Mouse (Mus musculus) MEL (cell line): ENCODE data around the gene Gm48551.

Experiments
- CTCF ChIP-seq, 3 experiments: IDR thresholded peaks in 2 of 3; conservative IDR thresholded peaks in 1 of 3; 2 replicates each; pipeline ENCODE4 v1.5.1; 2011 to 2012; ENCODE audit warnings: low read length in 3 of 3, low read depth in 2 of 3, mild to moderate bottlenecking in 2 of 3, improper control_type of control experiment in 1 of 3, inconsistent platforms in 1 of 3, mixed read lengths in 1 of 3, moderate library complexity in 1 of 3; ENCODE audit not compliant: control insufficient read depth in 1 of 3, insufficient read depth in 1 of 3, poor library complexity in 1 of 3, severe bottlenecking in 1 of 3
- ELF1 ChIP-seq: IDR thresholded peaks from 2 replicates; pipeline ENCODE4 v1.6.1; 2014; ENCODE audit warnings: low read depth, mild to moderate bottlenecking, inconsistent platforms, low read length, improper control_type of control experiment, moderate library complexity
- EP300 ChIP-seq, 2 experiments: IDR thresholded peaks; 2 replicates each; pipeline ENCODE4 v1.6.1; 2011; ENCODE audit warnings: improper control_type of control experiment in 2 of 2, low read length in 2 of 2, low read depth in 1 of 2, mild to moderate bottlenecking in 1 of 2
- POLR2A ChIP-seq, 2 experiments: IDR thresholded peaks; 2 replicates each; pipeline ENCODE4 v1.6.1; 2011 to 2012; ENCODE audit warnings: low read length in 2 of 2, mild to moderate bottlenecking in 2 of 2, control low read depth in 1 of 2, improper control_type of control experiment in 1 of 2, low read depth in 1 of 2, moderate library complexity in 1 of 2; ENCODE audit not compliant: control insufficient read depth in 1 of 2, insufficient read depth in 1 of 2, poor library complexity in 1 of 2
- TAL1 ChIP-seq: IDR thresholded peaks from 2 replicates; pipeline ENCODE4 v1.6.1; 2012; ENCODE audit warnings: mild to moderate bottlenecking, inconsistent platforms, low read length, moderate library complexity, mixed read lengths

DNA sequence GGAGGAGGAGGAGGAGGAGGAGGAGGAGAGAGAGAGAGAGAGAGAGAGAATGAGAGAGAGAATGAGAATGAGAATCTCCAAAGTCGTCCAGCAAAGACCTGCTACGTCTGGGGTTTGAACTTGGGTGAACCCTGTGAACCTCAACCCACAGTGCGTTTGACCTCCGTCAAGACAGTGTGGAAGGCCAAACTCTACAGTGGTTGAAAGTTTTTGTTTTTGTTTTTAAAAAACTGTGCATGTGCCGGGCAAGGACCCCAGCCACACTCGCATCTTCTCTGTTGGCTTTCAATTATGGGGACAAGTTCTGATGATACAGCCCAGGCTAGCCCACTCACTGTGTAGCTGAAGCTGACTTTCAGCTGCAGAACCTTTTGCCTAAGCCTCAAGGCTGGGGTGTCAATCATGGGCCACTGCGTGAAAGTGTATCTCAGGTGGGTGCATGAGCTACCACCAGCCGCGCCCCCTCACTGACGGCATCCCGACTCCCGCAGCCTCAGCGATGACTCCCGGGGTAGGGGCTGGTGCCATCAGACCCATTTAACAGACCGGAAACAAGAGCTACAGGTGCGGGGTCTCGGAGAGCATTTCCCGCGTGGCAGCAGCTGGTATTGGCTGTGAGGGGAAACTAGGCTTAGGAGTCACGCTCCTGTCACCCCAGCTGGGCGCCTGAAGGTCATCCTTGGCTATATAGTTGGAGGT lies 48.1 kb downstream of the Gm48551 start:
- no peak for TF ChIP-seq POLR2A (IDR thresholded peaks at IDR 0.05; ENCODE audit: control insufficient read depth in 1 of 2, insufficient read depth in 1 of 2, low read depth in 1 of 2, low read length in 2 of 2, poor library complexity in 1 of 2)
- TF ChIP-seq EP300 (IDR thresholded peaks at IDR 0.05; ENCODE audit: low read depth in 1 of 2, low read length in 2 of 2): no peak
- TF ChIP-seq CTCF (IDR thresholded peaks at IDR 0.05 in 2 of 3, conservative IDR thresholded peaks at IDR 0.05 in 1 of 3; ENCODE audit: control insufficient read depth in 1 of 3, insufficient read depth in 1 of 3, low read depth in 2 of 3, low read length in 3 of 3, poor library complexity in 1 of 3, severe bottlenecking in 1 of 3): no peak
- no peak for TF ChIP-seq ELF1
- no peak for TF ChIP-seq TAL1
